Mouse (Mus musculus) left cerebral cortex, adult 8-10 months (tissue): ENCODE measurements around the gene Mob3b. TPM values are rescaled to one million over a fixed set of nuclear protein-coding genes. Genes with fewer than 3 reads are reported as not detected.

Source experiments
- DNase-seq, 2 experiments: peaks; one replicate each; pipeline ENCODE4 v3.0.0; 2022; ENCODE audit warnings: low spot score in 2 of 2
- total RNA-seq, 4 experiments: library from RNA; stranded (reverse); gene quantifications; 2 replicates each; pipeline ENCODE4 v1.2.4; 2022

Gene Mob3b
- total RNA-seq, 4 experiments from 2014 or later = 6.3 to 8.9 (median 7.7) TPM

DNA sequence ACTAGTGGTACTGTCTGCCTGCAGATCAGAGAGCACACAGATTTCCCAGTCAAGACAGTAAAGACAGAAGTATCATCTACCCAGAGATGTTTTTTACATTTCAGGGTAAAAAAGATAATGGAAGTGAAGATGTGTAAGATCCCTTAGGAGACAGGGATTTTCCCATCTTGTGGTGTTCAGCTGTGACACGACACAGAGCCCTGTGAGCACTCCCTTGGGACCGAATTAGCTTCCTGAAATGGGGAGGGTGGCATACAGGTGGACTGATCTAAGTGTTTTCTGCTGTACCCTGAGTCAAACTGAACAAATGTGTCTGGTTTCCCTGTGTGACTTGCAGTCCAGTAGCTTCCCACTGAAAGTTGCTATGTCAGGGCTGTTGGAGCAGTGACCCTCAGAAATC, 42.3 kb downstream of the Mob3b start:
- DNase-seq = no peak

- no peak for DNase-seq
Observed at GRCm38 (mm10) chr4:35113516-35114248, 43.6 kb downstream of the Mob3b start.

GRCm38 (mm10) chr4:35112452-35112851, 44.8 kb downstream of the Mob3b start:
- DNase-seq = no peak

- DNase-seq = no peak
Observed at GRCm38 (mm10) chr4:35105115-35105773, 52.0 kb downstream of the Mob3b start.

DNA sequence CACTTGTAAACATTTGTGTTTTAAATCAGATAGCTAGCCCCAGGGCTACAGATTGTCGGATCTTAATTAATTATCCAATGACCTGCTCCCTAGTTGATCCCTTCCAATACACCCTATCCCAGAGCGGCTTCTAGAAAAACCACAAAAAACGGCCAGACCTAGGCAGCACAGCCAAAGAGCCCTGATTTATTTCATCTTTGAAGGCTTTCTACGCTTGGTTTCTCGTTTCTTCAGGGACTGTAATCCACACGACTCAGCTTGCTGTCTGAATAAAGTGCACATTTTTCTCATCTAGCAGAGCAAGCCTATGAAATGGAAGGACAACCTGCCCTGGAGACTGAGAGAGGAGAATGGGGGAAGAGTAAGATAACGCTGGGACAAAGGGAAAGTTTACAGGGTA, 56.1 kb downstream of the Mob3b start:
- no peak for DNase-seq

- peak; percentile 36 to 75 for DNase-seq
Observed at GRCm38 (mm10) chr4:35099865-35100780, 57.2 kb downstream of the Mob3b start.

GRCm38 (mm10) chr4:35099210-35099864, 57.9 kb downstream of the Mob3b start:
- DNase-seq = no peak

- no peak for DNase-seq
Observed at GRCm38 (mm10) chr4:35098552-35098951, 58.7 kb downstream of the Mob3b start.

DNA sequence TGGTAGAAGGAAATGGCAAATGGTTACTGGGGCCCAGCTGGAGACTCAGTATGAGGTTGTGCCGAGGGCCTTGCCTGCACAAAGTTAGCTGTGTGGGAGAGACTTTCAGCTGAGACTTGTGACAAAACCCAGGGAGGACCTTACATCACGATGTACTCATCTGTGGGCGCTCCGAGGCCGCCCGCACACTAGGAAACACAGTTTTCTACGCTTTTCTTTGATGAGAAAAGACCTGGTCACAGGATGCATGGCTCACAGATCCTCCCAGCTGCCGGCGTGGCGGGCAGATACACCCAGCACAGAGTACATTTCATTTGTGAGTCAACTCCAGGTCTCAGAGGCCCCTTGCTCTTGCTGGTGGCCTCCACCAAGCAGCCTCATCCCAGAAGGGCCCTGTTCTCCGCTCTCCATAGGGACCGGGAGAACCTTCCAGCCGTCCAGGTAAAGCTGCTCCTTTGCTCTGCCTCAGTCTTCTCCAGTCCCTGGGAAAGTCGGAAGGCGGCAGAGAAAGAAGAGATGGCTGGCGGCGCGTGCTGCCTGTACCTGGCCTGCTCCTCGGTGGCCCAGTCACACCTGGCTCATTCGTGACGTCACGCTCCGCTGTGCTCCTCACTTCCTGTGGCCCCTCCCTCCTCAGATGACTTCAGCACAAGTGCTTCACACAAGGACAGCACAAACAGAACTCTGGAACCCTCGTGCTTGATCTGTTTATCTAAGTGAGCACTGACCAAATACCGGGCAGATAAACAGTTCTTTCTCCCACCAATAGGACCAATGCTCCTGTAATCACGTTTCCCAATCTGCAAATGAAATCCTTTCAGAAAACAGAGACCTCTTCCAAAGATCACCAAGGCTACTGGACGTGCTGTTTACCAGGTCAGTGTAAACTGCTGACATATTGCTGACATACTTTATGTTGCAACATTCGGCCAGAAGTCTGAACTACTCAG, 60.8 kb downstream of the Mob3b start:
- no peak for DNase-seq

DNA sequence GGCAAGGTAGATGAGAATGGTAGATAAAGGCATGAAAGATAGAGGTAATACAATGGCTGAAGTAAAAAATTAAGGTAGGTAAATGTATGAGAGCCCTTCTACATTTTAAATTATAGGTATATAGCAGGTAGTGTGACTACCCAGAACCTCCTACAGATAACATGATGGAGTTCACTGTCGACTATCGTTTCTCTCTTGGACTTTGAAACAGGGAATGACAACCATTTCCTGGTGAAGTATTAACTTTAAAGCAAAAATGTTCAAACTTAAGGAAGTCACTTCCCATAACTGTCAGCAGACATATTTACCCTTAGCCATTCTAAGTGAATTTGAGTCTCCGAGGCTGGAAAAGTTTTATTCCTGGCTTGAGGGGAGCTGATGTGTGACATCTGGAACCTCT, 64.8 kb downstream of the Mob3b start:
- DNase-seq = no peak

GRCm38 (mm10) chr4:35091157-35091784, 66.0 kb downstream of the Mob3b start:
- no peak for DNase-seq

DNA sequence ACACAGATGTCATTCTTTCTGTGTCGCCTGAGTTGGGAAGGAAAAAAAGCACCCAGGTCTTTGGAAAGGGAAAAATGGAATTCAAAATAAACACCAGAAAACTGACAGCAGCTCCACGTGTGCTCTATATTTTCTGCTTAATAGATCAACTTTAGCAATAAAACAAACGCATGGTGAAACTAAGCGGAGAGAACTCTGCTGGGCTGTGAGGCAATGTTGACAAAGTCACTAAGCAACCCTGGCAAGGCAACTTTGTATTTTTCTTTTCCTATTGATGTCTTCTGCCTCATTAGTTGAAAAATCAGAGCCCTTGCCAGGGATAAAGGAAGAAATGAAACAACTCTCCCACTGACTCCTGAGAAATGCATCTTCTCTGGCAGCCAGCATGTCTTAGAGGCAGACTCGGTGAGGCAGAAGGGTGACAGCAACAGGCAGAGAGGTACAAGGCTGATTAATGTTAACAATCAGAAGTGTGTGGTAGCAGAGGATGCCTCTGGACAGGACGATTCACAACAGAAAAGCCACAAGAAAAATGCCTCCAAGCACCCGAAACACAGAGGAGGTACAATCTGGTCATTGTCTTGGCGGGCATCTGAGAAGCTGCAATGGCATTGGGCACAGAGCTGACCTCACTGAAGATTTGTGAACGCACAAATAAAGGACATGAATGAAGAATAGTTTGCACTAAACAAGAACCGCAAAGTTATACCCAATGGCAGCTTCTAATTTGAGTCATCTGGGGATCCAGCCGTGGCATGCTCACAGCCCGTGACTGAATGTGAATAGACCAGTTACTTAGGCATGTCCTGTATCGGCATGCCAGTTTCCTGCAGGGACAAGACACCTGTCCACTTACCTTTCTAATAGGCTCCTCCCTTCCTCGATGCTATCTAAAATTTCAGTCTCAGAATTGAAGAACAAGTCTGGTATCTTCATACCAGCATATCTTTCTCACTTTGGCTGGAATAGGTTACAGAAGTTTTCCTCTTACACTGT, 67.7 kb downstream of the Mob3b start:
- no peak for DNase-seq

GRCm38 (mm10) chr4:35086067-35086700, 71.1 kb downstream of the Mob3b start:
- DNase-seq = no peak

DNA sequence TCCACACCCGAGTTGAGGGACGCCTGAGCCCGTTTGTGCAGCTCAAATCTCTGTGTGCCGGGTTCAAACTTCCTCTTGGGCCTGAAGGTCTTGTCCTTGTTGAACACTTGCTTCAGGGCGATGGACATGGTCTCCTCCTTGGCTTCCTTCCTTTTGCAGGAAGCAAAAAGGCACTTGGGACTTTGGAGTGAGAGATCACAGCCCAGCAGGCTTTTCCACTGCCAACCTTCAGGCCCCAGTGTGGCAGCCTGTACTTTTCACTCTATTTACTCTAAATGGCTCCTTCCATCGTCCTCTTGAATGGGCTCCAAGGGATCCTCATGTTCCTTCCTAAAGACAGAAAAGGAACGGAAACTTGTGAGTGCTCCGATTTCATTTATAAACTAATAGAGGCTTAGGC, 73.2 kb downstream of the Mob3b start:
- no peak for DNase-seq

DNA sequence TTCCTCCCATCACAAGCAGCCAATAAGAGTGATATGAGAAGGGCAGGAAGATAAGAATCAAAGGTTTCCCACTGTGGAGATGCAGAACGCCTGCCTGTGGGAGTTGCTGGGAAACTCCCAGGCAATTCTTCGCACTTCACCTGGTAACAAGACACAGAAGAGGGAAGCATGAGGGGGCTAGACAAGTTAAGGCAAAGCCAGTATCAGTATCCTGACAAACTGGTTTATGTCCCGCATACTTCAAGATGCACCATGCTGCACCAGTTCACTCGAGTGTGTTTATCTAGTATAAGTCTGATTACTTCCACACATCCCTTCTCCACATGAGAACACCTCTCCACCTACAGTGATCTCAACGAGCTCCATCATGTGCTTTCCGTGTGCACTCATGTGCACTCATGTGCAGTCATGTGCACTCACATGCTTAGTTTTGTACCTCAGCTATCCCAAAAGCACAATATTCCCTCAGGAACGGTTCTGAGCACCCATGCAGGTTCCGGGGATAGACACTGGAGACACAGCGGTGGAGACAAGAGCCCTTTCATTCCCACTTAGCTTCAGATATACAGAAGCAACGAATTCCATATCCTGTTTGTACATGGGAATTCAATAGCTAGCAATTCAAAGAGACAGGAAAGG, 74.7 kb downstream of the Mob3b start:
- DNase-seq = no peak

GRCm38 (mm10) chr4:35080285-35080684, 77.0 kb downstream of the Mob3b start:
- no peak for DNase-seq

- no peak for DNase-seq
Observed at GRCm38 (mm10) chr4:35068739-35069138, 88.5 kb downstream of the Mob3b start.

GRCm38 (mm10) chr4:35066163-35066562, 91.1 kb downstream of the Mob3b start:
- DNase-seq = no peak
